Mouse (Mus musculus): Measurements from ENCODE around the gene Fgd2.

- TF ChIP-seq CTCF (IDR thresholded peaks at IDR 0.05; ENCODE audit: extremely low read depth, insufficient read depth, insufficient read length, insufficient replicate concordance) = no peak
- TF ChIP-seq POLR2A (IDR thresholded peaks at IDR 0.05; ENCODE audit: low read depth, low read length) = no peak
Observed at GRCm38 (mm10) chr17:29358928-29359327, 1.8 kb upstream of the Fgd2 start.
